Mouse (Mus musculus): ENCODE data around the gene Mrps33. TPM values are rescaled to one million over a fixed set of nuclear protein-coding genes. Genes with fewer than 3 reads are reported as not detected.
A peak's percentile ranks its signal among the peaks of the same experiment; 100 is the strongest.

Gene Mrps33
- total RNA-seq (2021): 10 to 100 TPM; 55.5 to 58.8 TPM
- long read RNA-seq, experiment 1, transcript Mrps33-201 (3 exons, 1,107 nt): major isoform, 227 of 265 reads
- long read RNA-seq, experiment 1, transcript Mrps33-202 (3 exons, 500 nt): minor isoform, 15 of 265 reads
- long read RNA-seq, experiment 1, partial matches to known transcripts: 9 of 265 reads
- long read RNA-seq, experiment 1, other reads (novel, unspliced or antisense): 14 of 265 reads
- long read RNA-seq, experiment 2, transcript Mrps33-202 (3 exons, 500 nt): minor isoform, 13 of 236 reads
- long read RNA-seq, experiment 2, transcript Mrps33-201 (3 exons, 1,107 nt): major isoform, 199 of 236 reads
- long read RNA-seq, experiment 2, partial matches to known transcripts: 14 of 236 reads
- long read RNA-seq, experiment 2, other reads (novel, unspliced or antisense): 8 of 236 reads

DNA sequence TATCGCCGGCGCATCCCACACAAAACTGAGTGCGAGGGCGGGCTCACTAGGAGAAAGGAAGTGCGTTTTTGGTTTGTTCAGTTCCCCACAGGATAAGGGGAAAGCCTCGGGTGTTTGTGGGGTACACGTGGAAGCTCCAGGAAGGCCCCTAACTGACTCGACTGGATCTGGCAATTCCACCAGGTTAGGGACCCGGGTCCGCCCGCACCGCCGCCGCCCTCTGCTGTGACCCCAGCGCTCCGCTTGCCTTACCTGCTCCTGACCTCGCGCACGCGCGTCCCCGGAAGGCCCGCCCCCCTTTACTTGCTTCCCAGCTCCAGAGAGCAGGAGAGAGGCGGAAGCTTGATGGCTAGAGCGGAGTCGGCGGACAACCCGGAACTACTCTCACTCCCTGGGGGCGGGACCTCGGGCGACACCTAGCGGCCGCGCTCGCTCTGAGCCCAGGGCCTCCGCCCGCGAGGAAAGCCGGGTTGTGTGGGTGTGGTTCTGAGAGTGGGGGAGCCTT, at the start of gene Mrps33:
Gene Mrps33, minus strand, starts transcription at position 377 of the 505 bp plus-strand sequence.
- DNase-seq: peak; percentile 95

DNA sequence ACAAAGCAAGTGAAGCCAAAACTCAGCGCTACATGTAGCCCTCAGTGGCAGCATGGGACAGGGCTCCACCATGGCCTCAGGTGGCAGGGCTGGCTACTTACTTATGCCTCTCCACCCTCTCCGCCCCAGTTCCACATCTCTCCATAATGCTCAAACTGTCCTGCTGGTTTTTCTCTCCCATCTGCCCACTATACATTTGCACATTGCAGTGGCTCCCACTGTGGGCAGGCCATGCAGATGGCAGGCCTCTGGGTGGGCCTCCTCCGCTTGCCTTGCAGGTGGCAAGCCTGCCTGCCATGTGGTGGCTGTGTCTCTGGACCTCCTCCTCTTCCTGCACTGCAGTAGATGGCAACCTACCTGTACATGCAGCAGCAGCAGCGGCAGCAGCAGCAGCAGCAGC, 38.9 kb upstream of the Mrps33 start:
- DNase-seq: no peak

DNA sequence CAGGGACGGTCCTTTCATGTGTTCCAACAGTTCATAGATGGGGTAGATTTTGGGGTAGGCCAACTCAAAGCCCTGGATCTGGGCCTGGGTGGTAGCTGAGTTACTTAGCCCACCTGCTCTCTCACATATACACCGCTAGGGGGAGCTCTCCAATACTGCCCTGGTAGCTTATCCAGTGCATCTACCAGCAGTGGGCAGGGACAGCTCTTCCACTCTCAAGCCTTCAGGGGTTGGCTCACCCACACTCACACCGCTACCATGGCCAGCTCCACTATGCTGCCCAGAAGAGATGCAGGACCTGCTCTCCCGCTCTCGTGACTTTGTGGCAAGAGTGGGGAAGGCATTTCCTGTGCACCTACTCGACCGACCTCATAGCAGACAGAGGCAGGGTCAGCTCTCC, 38.0 kb upstream of the Mrps33 start:
- DNase-seq: no peak

DNA sequence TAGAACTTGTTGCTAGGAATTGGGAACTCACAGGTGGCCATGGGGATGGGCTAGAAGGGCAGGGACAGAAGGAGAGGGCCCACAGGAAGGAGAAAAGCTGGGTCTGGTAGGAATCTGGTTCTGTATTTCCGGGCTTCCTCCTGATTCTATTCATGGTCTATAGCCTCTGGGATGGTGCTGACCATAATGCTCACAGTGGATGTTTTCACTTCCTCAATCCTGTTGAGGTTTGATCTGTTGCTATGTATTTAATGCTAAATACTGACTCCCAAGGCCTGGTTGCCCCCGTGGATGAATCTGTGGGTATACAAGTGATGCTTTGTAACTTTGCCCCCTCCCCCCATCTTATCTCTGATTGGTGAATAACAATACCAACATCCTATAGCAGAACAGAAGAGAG, 36.8 kb upstream of the Mrps33 start:
- DNase-seq: no peak

DNA sequence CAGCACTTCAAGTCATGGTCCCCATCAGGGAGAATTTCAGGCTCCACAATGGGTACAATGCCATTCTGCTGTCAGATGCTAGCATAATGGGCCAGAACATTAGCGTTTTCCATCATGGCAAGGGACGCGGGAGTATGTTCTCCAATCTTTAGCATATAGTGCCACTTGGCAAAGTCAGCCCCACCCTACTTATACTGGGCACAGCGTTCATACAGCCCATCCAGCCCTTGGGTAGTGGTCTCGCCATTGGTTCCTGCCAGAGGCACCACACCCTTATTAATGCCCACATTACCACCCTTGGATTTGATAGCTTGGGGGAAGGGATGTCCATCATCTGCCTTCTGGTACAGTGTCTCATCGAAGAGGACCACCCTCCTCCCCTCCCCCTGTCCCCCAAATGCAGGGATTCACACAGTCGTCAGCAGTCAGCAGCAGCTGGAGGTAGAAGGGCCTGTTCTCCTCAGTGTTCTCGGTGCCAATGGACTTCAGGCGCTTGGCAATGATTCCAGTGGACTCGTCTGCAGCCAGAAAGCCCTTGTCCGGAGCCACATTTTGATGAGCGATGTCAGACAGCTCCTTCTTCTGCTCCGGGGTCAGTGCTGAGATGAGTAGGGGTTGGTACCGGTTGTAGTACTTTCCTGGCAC, 33.0 kb upstream of the Mrps33 start:
- DNase-seq: no peak

DNA sequence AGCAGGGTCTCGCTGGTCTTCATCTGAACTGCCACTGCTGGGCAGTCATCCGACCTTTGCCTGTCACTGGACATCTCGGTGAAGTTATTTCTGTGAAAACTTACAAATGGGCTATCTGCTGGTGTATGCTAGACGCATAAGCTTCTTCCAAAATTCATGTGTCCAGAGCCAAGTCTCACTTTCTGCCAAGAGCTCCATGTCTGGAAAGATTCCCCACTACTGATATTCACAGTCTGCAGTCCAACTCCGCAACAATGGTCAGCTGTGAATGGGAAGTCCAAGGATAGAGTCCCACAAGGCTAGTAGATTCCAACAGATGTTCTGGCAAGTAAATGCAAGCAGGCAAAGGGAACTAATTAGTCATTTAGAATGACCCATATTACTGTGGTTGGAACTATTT, 17.9 kb upstream of the Mrps33 start:
- peak; percentile 60 for DNase-seq

DNA sequence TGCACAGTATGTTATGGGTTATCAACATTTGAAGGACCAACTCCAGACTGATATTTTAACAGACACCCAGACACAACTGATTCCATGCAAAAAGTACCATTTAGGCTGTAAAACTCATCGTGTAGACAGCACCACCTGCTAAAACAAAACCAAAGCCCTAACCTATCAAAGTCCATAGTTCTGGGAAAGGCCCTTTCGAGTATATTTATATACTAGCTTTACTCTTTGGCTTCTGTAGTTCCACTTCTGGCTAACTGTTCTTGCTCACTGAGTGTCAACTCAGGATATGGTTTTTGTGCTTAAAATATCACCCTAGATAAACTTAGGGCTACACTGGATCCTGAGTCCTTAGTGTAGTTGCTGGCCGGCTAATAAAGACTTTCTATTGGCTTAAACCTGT, 10.5 kb upstream of the Mrps33 start:
- no peak for DNase-seq

DNA sequence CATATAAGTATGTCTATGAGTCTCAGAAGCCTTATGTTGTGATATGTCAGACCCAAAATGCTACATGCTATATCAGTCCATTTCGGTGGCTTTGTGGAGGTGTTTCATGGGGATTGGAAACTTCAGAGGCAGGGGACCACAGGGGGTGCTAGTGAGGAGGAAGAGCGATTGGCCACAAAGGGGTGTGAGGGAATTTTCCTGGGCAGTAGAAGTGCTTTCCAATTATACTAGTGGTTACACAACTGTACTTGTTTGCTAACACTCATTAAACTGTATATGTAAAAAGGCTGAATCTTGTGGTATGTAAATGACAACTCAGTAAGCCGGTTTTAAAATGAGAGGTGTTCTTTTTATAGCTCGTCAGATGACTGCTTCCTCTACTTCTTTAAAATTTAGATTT, 8.1 kb upstream of the Mrps33 start:
- no peak for DNase-seq

DNA sequence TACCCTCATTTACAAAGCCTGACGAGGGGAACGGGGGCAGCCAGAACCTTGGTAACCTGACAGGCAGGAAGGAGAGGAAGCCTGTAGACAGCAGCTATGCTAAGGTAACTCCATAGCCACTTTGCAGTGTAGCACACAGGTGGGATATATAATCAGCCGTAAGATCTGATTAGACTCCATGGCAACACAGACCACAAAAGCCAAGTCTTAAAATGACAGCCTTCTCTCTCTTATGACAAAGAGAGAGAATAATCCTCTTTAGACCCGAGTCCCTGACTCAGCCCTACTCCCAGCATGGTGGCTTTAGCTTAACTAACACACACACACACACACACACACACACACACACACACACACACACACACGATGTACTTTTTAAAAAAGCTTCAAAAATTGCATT, 2.3 kb downstream of the Mrps33 start:
- no peak for DNase-seq

DNA sequence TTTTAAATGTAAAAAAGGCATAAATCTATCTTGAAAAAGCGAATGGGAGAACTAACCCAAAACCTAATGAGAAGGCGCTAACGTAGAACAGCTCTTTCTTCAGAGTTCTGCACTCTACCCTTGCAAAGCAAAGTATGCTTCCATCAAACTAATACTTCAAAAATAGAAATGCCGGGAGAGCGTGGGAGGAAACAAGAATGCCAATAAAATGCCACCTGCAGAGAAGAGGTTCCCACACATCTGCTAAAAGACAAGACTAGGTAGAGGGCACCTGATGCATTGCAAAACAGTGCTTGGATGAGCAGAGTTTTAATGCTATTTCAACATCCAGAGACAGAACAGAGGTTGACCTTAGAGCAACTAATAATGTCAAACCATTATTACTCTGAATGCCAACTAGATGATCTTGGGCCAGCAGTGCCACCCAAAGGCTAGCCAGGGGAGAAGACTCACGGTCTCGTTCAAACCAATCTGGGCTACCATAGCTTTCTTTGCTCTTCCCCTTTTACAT, 3.7 kb downstream of the Mrps33 start:
- DNase-seq: no peak

DNA sequence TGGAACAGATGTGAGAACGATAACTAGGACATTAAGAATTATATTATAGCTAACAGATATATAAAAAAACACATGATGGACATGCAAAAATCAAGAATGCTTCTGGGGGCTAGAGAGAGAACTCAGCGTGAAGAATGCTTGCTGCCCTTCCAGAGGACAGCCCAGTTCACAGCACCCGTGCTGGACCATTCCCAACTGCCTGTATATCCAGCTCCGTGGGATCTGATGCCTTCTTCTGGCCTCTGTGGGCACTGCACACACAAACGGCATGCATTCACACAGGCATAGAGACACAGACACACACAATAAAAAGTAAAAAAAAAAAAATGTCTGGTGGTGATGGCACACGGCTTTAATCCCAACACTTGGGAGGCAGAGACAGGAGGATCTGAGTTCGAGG, 4.5 kb downstream of the Mrps33 start:
- DNase-seq: no peak

DNA sequence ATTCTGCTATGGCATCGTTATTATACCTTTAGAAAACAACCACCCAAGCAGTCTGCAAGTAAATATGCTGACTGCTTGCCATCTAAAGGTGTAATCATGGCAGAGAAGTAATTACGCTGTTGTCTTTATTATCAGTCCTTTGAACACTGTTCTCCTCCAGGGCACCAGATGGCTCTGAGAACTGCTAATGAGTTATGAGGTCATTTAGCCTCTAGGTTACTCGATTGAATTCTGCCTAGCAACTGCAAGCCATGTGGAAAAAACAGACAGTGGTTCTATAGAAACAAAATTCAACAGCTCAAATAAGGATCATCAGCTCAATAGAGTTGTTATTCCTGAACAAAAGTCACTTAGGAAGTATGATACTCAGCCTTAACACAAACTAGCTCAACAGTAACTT, 4.9 kb downstream of the Mrps33 start:
- no peak for DNase-seq

DNA sequence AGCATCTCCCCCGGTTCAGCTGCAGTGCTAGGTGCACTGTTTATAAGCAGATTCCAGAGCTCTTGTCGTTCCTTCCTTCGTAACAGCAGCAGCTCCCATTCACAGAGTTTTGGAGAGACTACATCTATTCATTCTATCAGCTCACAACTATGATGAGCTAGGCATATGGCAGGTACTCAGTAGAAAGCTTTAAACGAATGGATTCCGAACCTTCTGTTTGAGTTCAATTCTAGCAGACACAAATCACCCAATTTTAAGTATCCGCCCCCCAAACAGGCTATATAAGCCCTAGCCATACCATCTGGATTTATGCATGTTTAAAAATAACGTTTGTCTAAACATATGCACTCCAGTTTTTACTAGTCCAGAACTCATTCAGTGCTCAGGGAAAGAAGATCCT, 9.8 kb downstream of the Mrps33 start:
- no peak for DNase-seq

DNA sequence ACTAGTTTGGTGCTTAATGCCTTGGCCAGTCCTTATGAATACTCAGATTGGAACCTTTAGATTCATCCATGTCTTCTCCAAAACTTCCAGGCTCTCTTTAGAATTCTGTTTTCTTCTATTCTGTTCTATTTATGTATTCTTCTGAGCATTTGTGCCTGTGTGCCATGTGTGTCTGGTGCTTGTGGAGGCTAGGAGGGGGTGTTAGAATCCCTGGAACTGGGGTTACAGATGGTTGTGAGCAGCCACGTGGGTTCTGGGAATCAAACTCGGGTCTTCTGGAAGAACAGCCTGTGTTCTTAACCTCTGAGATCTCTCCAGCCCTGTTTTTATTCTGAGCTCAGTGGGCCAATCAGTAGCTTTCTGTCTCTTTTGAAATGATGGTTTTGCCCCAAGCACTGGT, 13.7 kb downstream of the Mrps33 start:
- DNase-seq: no peak

DNA sequence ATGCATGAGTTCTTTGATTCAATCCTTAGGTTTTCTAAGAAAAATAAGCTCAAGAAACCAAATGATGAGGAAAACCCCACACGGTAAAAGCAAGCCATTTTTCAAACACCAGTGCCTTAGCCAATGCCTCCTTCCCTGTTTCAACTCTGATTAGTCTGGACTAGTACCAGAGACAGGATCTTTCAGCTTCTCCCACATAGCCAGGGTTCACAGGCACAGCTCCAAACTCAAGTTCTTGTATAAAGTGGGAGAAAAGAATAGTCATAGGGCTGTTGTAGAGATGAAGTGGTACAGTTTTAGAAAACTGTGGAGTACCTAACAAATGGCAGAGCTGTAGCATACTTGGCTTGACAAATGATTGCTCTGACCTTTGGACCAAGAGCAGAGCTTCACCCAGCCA, 14.6 kb downstream of the Mrps33 start:
- DNase-seq: no peak

DNA sequence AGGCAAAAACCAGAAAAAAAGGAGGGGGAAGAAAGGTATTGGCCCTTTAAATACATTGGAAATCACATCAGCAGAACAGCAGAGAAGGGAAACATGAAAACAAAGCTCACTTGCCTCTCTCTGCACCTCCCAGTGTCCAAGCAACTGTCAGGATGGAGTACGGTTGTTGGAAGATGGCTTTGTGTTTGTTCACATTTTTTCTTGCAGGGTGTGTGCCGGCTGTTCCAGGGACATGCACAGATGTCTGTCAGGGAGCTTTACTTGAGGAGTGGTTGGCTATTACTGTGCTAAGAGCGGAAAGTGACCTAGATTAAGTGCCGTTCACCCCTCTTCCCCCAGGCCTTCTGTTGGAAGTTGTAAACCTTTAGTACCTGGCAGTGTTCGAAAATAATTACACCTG, 19.0 kb downstream of the Mrps33 start:
- DNase-seq: no peak

DNA sequence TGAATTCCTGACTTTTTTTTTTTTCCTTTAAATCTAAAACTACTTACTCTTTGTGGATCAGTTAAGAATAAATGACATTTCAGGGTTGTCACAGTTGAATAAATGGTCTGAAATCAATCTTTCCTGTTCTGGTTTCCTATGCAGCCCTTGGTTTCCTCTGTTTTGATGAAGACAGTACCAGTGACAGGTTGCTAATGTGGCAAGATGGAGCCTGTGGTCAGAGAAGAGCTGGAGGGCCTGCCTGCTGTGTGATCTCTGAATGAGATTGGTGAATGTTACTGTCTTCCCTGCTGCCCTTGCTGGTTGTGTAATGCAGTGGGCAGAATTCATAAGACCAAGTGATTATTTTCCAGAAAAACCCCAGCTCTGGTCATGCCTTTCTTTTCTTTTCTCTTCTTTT, 22.4 kb downstream of the Mrps33 start:
- no peak for DNase-seq

DNA sequence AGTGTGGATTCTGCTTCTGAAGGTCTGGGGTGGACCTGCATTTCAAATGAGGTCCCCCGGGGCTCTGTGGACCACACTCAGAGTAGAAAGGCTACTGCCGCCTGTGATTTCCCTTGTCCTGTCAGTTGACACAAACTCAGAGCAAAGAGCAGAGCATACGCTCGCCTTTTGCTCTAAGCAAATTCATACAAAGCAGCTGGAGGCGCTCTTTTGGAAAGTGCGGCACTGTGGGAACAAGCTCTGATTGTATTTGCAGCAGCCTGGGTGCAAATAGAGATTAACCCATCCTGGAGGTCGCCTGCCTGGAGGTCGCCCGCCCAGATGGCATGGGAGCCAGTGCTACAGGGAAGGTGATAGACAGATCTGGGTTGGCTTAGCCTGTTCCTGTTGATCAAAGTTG, 23.0 kb downstream of the Mrps33 start:
- no peak for DNase-seq

DNA sequence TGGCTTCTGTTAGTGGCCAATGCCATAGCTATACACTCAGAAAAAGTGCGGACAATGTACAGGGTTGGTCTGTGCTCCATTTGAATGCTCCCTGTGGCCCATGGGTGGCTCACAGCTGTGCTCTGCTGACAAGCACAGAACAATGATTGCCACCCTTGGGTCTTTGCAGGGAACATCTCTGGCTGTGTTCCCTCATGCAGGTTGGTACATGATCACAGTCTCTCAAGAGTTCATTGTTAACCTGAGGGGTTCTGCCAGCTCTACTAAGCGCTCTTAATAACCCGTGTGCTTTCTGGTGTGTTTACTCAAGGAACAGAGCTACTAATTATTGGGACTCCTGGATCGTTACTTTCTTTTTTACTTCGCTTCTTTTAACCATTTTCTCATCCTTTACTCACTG, 24.8 kb downstream of the Mrps33 start:
- no peak for DNase-seq

DNA sequence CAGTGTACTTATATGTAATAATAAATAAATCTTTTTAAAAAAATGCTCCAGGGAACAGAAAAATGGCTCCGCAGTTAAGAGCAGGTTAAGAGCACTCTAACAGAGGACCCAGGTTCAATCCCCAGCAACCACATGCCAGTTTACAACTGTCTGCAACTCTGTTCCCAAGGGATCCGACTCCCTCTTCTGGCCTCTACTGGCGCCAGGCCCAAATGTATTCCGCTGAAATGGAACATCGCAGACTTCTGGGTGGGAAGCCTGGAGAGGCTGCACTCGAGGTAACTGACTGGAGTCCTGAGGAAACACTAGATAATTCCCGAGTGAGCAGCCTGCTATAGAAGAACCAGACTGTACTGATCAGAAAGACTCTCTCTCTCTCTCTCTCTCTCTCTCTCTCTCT, 27.3 kb downstream of the Mrps33 start:
- no peak for DNase-seq

DNA sequence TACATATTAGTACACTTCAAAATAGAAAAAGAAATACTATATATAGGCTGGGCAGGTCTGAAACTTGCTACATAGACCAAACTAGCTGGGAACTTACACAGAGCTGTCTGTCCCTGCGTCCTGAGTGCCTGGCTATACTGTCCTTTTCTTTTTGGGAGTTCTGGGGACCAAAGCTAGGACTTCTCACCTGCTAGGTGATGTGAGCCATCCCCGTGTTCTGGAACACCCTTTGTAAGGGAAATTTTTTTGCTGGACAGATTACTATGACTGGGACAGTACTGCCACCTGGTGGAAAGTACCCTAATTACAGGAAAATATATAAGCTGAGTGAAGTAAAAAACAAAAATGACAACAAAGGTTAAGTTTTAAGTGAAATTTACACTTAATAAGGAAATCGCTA, 28.2 kb downstream of the Mrps33 start:
- DNase-seq: no peak

DNA sequence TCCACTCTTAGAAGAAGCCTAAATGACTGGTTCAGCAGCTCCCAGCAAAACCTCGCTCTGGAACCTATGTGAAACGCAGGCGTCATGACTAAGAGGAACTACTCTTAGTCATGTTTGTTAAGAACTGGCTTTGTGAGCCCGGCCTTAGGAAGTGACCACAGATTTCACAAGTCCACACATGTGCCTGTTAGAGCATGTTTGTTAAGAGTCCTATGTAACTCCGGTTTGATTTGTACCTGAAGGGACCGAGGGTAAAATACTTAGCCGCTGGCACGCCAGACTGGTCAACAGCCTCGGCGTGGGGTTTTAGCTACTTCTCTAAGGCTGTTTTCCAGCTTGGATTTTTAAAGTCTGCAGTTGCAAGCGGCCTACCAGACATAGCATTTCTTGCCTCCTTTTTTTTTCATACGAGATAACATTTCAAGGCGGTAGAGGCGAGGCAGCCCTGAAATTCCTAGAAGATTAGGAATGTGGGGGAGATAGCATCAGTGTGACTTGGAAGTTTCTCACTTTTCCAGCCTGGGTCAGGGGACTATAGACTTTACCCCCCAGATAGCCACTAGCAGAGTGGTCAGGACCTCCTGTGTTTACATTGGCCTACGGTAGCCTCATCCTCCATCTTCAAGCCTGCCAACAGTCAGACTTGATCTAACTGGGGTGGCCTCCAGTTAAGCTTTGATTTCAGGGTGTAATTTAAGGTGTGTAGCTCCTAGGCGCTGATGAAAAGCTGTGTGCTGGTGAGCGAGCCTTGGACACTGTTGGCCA, 28.8 kb downstream of the Mrps33 start:
- DNase-seq: no peak
